Mouse (Mus musculus) liver, adult 2 months (tissue): ENCODE measurements around the gene Ttc38.

Source experiments
- CTCF ChIP-seq: fragments of 200-500 bp; IDR thresholded peaks from 2 replicates; pipeline ENCODE4 v1.5.1; 2011; ENCODE audit warnings: low read depth, low read length, control low read depth
- POLR2A ChIP-seq: fragments of 200-500 bp; IDR thresholded peaks from 2 replicates; pipeline ENCODE4 v1.6.1; 2011; ENCODE audit warnings: low read length, control low read depth; ENCODE audit not compliant: insufficient read depth; ENCODE audit errors: extremely low read depth

DNA sequence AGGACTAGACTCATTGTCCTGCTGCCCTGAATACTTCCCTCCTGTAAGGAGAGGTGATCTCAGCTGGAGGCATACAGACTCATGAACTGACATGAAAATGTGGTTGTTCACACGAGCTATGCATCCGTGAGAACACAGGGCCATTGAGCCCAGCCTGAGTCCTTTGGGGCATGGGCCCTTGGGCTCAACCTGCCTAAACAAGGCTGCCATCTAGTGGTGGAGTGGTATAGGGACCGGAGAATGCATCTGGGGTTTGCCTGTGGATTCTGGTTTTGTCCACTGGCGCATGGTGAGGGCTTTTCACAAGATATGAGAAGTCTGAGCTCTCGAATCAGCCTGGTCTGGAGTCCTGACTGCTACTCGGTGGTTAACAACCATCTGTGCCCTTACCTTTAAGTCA, 35.6 kb downstream of the Ttc38 start:
- peak; percentile 98 for TF ChIP-seq CTCF
- TF ChIP-seq POLR2A: no peak
